Mouse (Mus musculus) embryonic facial prominence, embryonic 11.5 days (tissue): ENCODE measurements at regions not wholly inside any gene's neighbourhood (a gene's known extent, or its start where the extent isn't known, plus 50 kb on each side); places are given as distances from the start of the nearest gene placed in this dataset.

ENCODE experiments used
- ATAC-seq: fragments of 200-750 bp; cut with Nextera tagmentation; replicated peaks from 2 replicates; pipeline ENCODE4 v1.8.0; 2017; ENCODE audit warnings: low read depth; ENCODE audit not compliant: insufficient number of reproducible peaks, low FRiP score, low TSS enrichment
- DNase-seq: peaks from one replicate; pipeline ENCODE4 v3.0.0-alpha.2; 2015; ENCODE audit warnings: low spot score
- H3K27ac ChIP-seq: fragments of 300-500 bp; sonication (generic); replicated peaks from 2 replicates; pipeline ENCODE4 v1.5.1; 2014; ENCODE audit warnings: mild to moderate bottlenecking, low read depth, low read length, control low read depth
- H3K27me3 ChIP-seq: fragments of 300-500 bp; sonication (generic); 2 replicates; pipeline ENCODE4 v1.6.1; 2014; ENCODE audit warnings: mild to moderate bottlenecking, low read length, moderate library complexity, mixed read lengths; ENCODE audit not compliant: control insufficient read depth, insufficient read depth
- H3K36me3 ChIP-seq: fragments of 300-500 bp; sonication (generic); replicated peaks from 2 replicates; pipeline ENCODE4 v1.6.1; 2014; ENCODE audit warnings: low read depth, mild to moderate bottlenecking, low read length, moderate library complexity, mixed read lengths; ENCODE audit not compliant: control insufficient read depth, insufficient read depth
- H3K4me1 ChIP-seq: fragments of 300-500 bp; sonication (generic); 2 replicates; pipeline ENCODE4 v1.6.1; 2014; ENCODE audit warnings: low read length, mixed read lengths; ENCODE audit not compliant: control insufficient read depth, insufficient read depth
- H3K4me2 ChIP-seq: fragments of 300-500 bp; sonication (generic); 2 replicates; pipeline ENCODE4 v1.6.1; 2014; ENCODE audit warnings: low read depth, mild to moderate bottlenecking, control low read depth, low read length, moderate library complexity
- H3K4me3 ChIP-seq: fragments of 300-500 bp; sonication (generic); 2 replicates; pipeline ENCODE4 v1.5.1; 2014; ENCODE audit warnings: low read depth, low read length, control low read depth
- H3K9ac ChIP-seq: fragments of 300-500 bp; sonication (generic); replicated peaks from 2 replicates; pipeline ENCODE4 v1.6.1; 2014; ENCODE audit warnings: mild to moderate bottlenecking, control low read depth, low read length
- H3K9me3 ChIP-seq: fragments of 300-500 bp; sonication (generic); replicated peaks from 2 replicates; pipeline ENCODE4 v1.6.1; 2016; ENCODE audit warnings: mild to moderate bottlenecking, low read length, inconsistent platforms, mixed read lengths; ENCODE audit not compliant: control insufficient read depth
- WGBS: fragments of 180-500 bp; shearing (Covaris S2); extraction: QIAGEN DNeasy Blood & Tissue Kit; methylation state at CpG from one replicate; pipeline ENCODE4 v1.1.7; 2014; 5-methylcytosine and 5-hydroxymethylcytosine counted together

GRCm38 (mm10) chr2:171766193-171766930, 276.9 kb downstream of the Cbln4 start:
- ATAC-seq (no peak), DNase-seq (no peak)
- Histone ChIP-seq H3K4me3 (no peak overlapping the region), H3K9ac (no peak overlapping the region), H3K4me2 (no peak overlapping the region), H3K27ac (no peak overlapping the region), H3K27me3 (no peaks in the 10 kb centered on the region), H3K36me3 (no peaks in the 10 kb centered on the region), H3K4me1 (no peaks in the 10 kb centered on the region), H3K9me3 (no peaks in the 10 kb centered on the region)
- WGBS, result 84% methylated on average over 7 of the region's 7 CpGs

GRCm38 (mm10) chr2:171765071-171765470, 278.2 kb downstream of the Cbln4 start:
- no peak for ATAC-seq

GRCm38 (mm10) chr2:171753502-171753901, 289.8 kb downstream of the Cbln4 start:
- ATAC-seq, result no peak
- Histone ChIP-seq H3K36me3 (no peaks in the 10 kb centered on the region), H3K9ac (no peak overlapping the region), H3K4me2 (no peak overlapping the region), H3K4me3 (no peak overlapping the region), H3K27ac (no peak overlapping the region), H3K27me3 (no peaks in the 10 kb centered on the region), H3K9me3 (no peaks in the 10 kb centered on the region), H3K4me1 (no peaks in the 10 kb centered on the region)
- 72% methylated on average over 9 of the region's 9 CpGs for WGBS
- no peak for DNase-seq

More at GRCm38 (mm10) chr2:171765071-171765470, 278.2 kb downstream of the Cbln4 start:
- Histone ChIP-seq H3K27ac (no peak overlapping the region), H3K9ac (no peak overlapping the region), H3K4me2 (no peak overlapping the region), H3K9me3 (no peaks in the 10 kb centered on the region), H3K4me1 (no peaks in the 10 kb centered on the region), H3K36me3 (no peaks in the 10 kb centered on the region), H3K4me3 (no peak overlapping the region), H3K27me3 (no peaks in the 10 kb centered on the region)
- WGBS, result 86% methylated on average over 4 of the region's 4 CpGs
- DNase-seq, result no peak

- ATAC-seq (no peak), DNase-seq (no peak)
- Histone ChIP-seq H3K9me3 (no peaks in the 10 kb centered on the region), H3K27me3 (no peaks in the 10 kb centered on the region), H3K4me2 (no peak overlapping the region), H3K4me3 (no peak overlapping the region), H3K4me1 (no peaks in the 10 kb centered on the region), H3K27ac (no peak overlapping the region), H3K36me3 (no peaks in the 10 kb centered on the region), H3K9ac (no peak overlapping the region)
- 20% methylated on average over 1 of the region's 1 CpGs for WGBS
Observed at GRCm38 (mm10) chr2:171747162-171747561, 296.1 kb downstream of the Cbln4 start.

GRCm38 (mm10) chr2:171743111-171743510, 300.2 kb downstream of the Cbln4 start:
- H3K4me3 ChIP-seq, result no peak overlapping the region
- no peaks in the 10 kb centered on the region for H3K4me1 ChIP-seq
- H3K9ac ChIP-seq, result no peak overlapping the region
- 20% methylated on average over 2 of the region's 2 CpGs for WGBS
- ATAC-seq, result no peak
- no peaks in the 10 kb centered on the region for H3K9me3 ChIP-seq
- peak; percentile 46 for DNase-seq
- H3K27ac ChIP-seq, result no peak overlapping the region
- H3K4me2 ChIP-seq, result no peak overlapping the region
- no peaks in the 10 kb centered on the region for H3K27me3 ChIP-seq
- H3K36me3 ChIP-seq, result no peaks in the 10 kb centered on the region

DNA sequence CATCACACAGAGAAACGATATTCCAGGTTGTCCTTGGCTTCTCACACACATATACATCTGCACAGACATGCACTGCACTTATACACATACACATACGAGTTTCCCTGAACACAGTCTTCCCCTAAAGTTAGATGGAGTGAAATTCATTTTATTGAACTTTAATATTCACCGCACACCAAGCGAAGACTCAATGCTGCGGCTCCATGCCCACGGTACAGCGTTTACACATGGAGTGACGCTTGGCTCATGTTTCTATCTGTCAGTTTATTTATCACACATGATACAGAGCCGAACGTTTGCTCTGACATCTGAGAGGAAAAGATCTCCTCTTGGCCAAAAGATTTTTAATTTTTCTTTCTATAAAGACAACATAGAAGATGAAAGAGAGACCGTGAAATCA, 300.6 kb downstream of the Cbln4 start:
- no peaks in the 10 kb centered on the region for H3K36me3 ChIP-seq
- H3K4me1 ChIP-seq, result no peaks in the 10 kb centered on the region
- no peaks in the 10 kb centered on the region for H3K9me3 ChIP-seq
- no peak overlapping the region for H3K4me2 ChIP-seq
- no peak for DNase-seq
- H3K27me3 ChIP-seq, result no peaks in the 10 kb centered on the region
- no peak for ATAC-seq
- no peak overlapping the region for H3K9ac ChIP-seq
- WGBS, result 63% methylated on average over 11 of the region's 11 CpGs
- no peak overlapping the region for H3K4me3 ChIP-seq
- no peak overlapping the region for H3K27ac ChIP-seq

- no peak overlapping the region for H3K9ac ChIP-seq
- no peak overlapping the region for H3K4me2 ChIP-seq
- no peak overlapping the region for H3K4me3 ChIP-seq
- H3K4me1 ChIP-seq, result no peaks in the 10 kb centered on the region
- no peaks in the 10 kb centered on the region for H3K36me3 ChIP-seq
- DNase-seq, result no peak
- H3K27me3 ChIP-seq, result no peaks in the 10 kb centered on the region
- H3K9me3 ChIP-seq, result no peaks in the 10 kb centered on the region
- ATAC-seq, result no peak
- 88% methylated on average over 8 of the region's 8 CpGs for WGBS
- no peak overlapping the region for H3K27ac ChIP-seq
Observed at GRCm38 (mm10) chr2:171737761-171738160, 305.5 kb downstream of the Cbln4 start.

GRCm38 (mm10) chr2:171735061-171735490, 308.2 kb downstream of the Cbln4 start:
- WGBS, result 81% methylated on average over 14 of the region's 14 CpGs
- H3K36me3 ChIP-seq, result no peaks in the 10 kb centered on the region
- H3K9ac ChIP-seq, result no peak overlapping the region
- no peak overlapping the region for H3K4me2 ChIP-seq
- H3K27ac ChIP-seq, result no peak overlapping the region
- no peak overlapping the region for H3K4me3 ChIP-seq
- ATAC-seq, result no peak
- no peaks in the 10 kb centered on the region for H3K9me3 ChIP-seq
- no peak for DNase-seq
- no peaks in the 10 kb centered on the region for H3K27me3 ChIP-seq
- H3K4me1 ChIP-seq, result no peaks in the 10 kb centered on the region
